Mouse (Mus musculus) thymus, postnatal 14 days (tissue): ENCODE data around the gene Gbp8.

Experiments used
- DNase-seq: peaks from one replicate; pipeline ENCODE4 v3.0.0; 2021

The Gbp8 gene

DNA sequence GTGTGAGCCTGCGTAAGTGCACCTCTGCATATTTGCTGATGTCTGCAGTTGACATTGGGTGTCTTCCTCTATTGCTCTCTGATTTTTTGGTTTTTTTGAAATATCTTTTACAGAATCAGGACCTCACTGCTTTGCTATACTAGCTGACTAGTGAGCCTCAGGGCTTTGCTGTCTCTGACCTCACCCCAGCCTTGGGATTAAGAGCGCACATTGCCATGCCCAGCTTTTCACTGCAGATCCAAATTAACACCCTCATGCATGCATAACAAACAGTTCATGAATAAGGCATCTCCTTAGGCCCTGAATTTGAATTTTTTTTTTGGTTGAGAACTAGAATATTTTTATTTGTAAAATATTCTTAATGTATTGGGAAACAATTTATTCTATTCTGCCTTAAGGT lies 84.1 kb downstream of the Gbp8 start:
- DNase-seq: no peak

DNA sequence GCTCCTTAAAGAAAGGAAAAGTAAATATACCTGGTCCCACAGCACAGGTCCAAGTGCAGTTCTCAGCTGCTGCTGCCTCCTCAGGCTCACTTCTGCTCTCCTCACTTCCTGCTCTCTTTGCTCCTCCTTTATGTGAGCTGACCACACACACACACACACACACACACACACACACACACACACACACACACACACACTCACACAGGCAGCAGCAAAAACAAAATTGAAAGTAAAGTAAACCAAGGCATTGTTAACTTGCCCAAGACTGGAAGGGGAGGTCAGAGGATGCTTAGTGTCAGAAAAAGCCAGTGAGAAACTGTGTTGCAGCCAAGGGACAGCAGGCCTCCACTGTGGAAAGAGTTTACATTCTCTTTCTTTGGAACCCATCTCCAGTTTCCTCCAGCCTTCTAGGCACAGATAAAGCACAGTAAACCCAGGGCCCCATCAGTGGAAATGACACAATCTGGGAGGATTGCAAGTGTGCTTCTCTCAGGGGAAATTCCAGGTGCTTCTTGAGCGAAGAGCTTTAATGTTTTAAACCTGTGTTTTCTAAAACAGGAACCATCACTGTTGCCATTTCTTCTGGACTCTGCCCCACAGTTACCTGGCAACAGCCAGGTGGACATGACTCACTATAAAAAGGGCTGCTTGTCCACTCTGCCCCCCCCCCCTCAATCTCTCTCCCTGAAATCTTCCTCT lies 85.7 kb downstream of the Gbp8 start:
- DNase-seq: peak; percentile 40

DNA sequence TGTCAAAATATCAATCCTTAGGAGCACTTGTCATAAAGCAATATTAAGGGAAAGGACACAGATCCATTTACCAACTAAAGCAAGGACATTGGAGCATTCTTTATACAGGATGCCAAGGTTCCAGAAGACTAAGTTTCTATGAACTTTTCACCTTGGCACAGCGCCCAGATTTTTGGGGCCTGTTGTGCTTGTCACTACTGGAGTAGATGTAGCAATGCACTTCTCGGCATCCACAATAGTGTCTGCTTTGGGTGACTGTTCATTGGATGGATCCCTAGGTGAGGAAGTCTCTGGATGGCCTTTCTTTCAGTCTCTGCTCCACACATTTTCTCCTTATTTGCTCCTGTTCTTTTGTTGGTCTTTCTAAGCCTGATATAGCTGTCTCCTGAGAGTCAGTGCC lies 107.0 kb downstream of the Gbp8 start:
- no peak for DNase-seq

GRCm38 (mm10) chr5:105012551-105012950 lies 126.8 kb downstream of the Gbp8 start:
- DNase-seq: no peak

DNA sequence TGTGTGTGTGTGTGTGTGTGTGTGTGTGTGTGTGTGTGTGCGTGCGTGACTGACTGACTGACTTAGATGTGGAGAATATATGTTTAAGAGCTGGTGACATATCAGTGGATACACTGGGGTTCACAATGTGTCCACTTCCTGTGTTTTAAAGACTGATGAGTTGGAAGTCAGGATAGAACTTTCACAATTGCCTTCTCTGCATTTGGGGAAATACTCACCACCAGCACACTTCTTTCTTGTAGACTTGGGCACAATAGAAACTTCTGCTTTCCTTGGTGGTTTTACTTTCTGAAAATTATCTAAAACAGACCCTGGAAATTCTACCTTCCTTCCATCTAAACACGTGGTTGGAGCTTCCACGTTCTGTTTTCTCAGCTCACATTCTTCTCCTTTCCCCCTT lies 127.8 kb downstream of the Gbp8 start:
- DNase-seq: no peak

- DNase-seq: peak; percentile 67
Observed at GRCm38 (mm10) chr5:105010376-105010775, 129.0 kb downstream of the Gbp8 start.

DNA sequence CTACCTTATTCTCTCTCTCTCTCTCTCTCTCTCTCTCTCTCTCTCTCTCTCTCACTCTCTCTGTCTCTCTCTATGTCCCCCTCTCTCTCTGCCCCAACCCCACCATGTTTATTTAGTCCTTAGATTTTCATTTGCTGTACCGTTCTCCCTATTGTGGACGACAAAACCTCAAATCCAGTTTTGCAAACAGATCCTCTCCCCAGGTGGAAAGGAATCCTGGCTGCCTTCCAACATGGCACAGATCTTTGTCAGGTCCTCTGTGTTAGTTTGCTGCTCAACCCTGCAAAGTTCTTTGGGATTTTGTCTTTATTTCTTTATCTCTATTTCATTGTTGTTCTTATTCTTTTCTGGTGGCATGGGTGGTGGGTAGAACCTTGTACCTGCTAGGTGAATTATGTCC lies 149.9 kb downstream of the Gbp8 start:
- no peak for DNase-seq

- peak; percentile 18 for DNase-seq
Observed at GRCm38 (mm10) chr5:104988000-104988399, 151.3 kb downstream of the Gbp8 start.

- DNase-seq: peak; percentile 79
Observed at GRCm38 (mm10) chr5:104986706-104987105, 152.6 kb downstream of the Gbp8 start.

- DNase-seq: peak; percentile 89
Observed at GRCm38 (mm10) chr5:104982535-104982934, 156.8 kb downstream of the Gbp8 start, which contains the start of gene Abcg3. Gene Abcg3 (minus strand): TSS chr5:104982718.

DNA sequence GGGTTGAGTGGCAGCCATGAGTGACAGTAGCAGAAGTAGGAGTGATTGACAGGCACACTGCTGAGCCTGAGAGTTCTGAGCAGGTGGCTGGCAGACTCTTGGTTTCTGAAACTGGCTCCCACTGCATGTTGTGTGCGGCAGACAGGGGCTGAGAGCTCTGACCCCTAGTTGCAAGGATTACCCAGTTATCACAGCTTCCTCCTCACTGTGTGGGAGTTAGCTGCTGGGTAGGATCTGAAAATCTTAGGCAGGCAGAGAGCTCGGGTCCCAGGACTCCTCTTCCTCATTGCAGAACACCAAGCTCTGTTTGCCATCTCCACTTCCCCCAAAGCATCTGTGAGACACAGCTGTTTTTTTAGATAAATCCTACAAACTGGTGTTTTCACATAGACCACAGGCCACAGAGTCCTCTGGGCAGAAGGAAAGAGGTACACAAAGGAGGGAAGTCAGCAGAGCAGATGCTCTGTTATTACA lies 160.3 kb downstream of the Gbp8 start:
- peak; percentile 60 for DNase-seq
